Mouse (Mus musculus) frontal cortex, adult (tissue): ENCODE results near the gene Tex26.

Experiments
- ATAC-seq: cut with Nextera tagmentation; 2 replicates; pipeline ENCODE4 v1.9.2; 2017; ENCODE audit warnings: mild to moderate bottlenecking, moderate library complexity, mixed read lengths; ENCODE audit not compliant: low TSS enrichment

Tex26 gene

GRCm38 (mm10) chr5:149488360-149489021 is 49.0 kb downstream of the Tex26 start:
- peak; percentile 7; the same call in 1 of the 2 replicates for ATAC-seq

- ATAC-seq, result peak; percentile 80
Measured at GRCm38 (mm10) chr5:149489136-149489535, 49.7 kb downstream of the Tex26 start.

GRCm38 (mm10) chr5:149490275-149490674 is 50.8 kb downstream of the Tex26 start:
- ATAC-seq, result no peak

GRCm38 (mm10) chr5:149495655-149496054 is 56.2 kb downstream of the Tex26 start:
- no peak for ATAC-seq

- no peak for ATAC-seq
Measured at GRCm38 (mm10) chr5:149496401-149497066, 57.1 kb downstream of the Tex26 start.

- ATAC-seq, result no peak
Measured at GRCm38 (mm10) chr5:149499936-149500335, 60.5 kb downstream of the Tex26 start.

- ATAC-seq, result peak; percentile 56
Measured at GRCm38 (mm10) chr5:149503423-149504175, 64.1 kb downstream of the Tex26 start.

- no peak for ATAC-seq
Measured at GRCm38 (mm10) chr5:149504985-149505384, 65.5 kb downstream of the Tex26 start.

GRCm38 (mm10) chr5:149506033-149506432 is 66.6 kb downstream of the Tex26 start:
- no peak for ATAC-seq

- ATAC-seq, result peak; percentile 58
Measured at GRCm38 (mm10) chr5:149508094-149509029, 68.9 kb downstream of the Tex26 start.

- ATAC-seq, result no peak
Measured at GRCm38 (mm10) chr5:149510323-149510722, 70.9 kb downstream of the Tex26 start.

- no peak for ATAC-seq
Measured at GRCm38 (mm10) chr5:149512695-149513094, 73.2 kb downstream of the Tex26 start.

- no peak for ATAC-seq
Measured at GRCm38 (mm10) chr5:149513438-149514086, 74.1 kb downstream of the Tex26 start.

- ATAC-seq, result peak; percentile 64
Measured at GRCm38 (mm10) chr5:149514087-149514671, 74.7 kb downstream of the Tex26 start.

GRCm38 (mm10) chr5:149514890-149515289 is 75.4 kb downstream of the Tex26 start:
- ATAC-seq, result 0 out of 2 replicates have a peak, but pooled peaks have one; percentile 39

- ATAC-seq, result no peak
Measured at GRCm38 (mm10) chr5:149517116-149517515, 77.7 kb downstream of the Tex26 start.
